Mouse (Mus musculus) neural tube, embryonic 11.5 days (tissue): ENCODE measurements around the gene Slc22a23. TPM values are rescaled to one million over a fixed set of nuclear protein-coding genes. Genes with fewer than 3 reads are reported as not detected.

Experiments
- ATAC-seq: fragments of 200-750 bp; cut with Nextera tagmentation; 2 replicates; pipeline ENCODE4 v1.8.0; 2017; ENCODE audit warnings: moderate number of reproducible peaks, mild to moderate bottlenecking, moderate TSS enrichment, moderate library complexity; ENCODE audit not compliant: insufficient read depth, low FRiP score, low TSS enrichment
- DNase-seq: peaks from one replicate; pipeline ENCODE4 v3.0.0-alpha.2; 2015; ENCODE audit warnings: low spot score
- H3K27ac ChIP-seq: fragments of 300-500 bp; sonication (generic); 2 replicates; pipeline ENCODE4 v1.5.1; 2014; ENCODE audit warnings: low read depth, mild to moderate bottlenecking, low read length
- H3K27me3 ChIP-seq: fragments of 300-500 bp; sonication (generic); 2 replicates; pipeline ENCODE4 v1.6.1; 2014; ENCODE audit warnings: mild to moderate bottlenecking, low read length, mixed read lengths; ENCODE audit not compliant: control insufficient read depth, insufficient read depth
- H3K36me3 ChIP-seq: fragments of 300-500 bp; sonication (generic); 2 replicates; pipeline ENCODE4 v1.6.1; 2014; ENCODE audit warnings: mild to moderate bottlenecking, low read length, moderate library complexity, mixed read lengths; ENCODE audit not compliant: control insufficient read depth, insufficient read depth
- H3K4me1 ChIP-seq: fragments of 300-500 bp; sonication (generic); 2 replicates; pipeline ENCODE4 v1.6.1; 2014; ENCODE audit warnings: low read length, mixed read lengths; ENCODE audit not compliant: control insufficient read depth, insufficient read depth
- H3K4me2 ChIP-seq: fragments of 300-500 bp; sonication (generic); 2 replicates; pipeline ENCODE4 v1.6.1; 2014; ENCODE audit warnings: low read depth, mild to moderate bottlenecking, moderate library complexity
- H3K4me3 ChIP-seq: fragments of 300-500 bp; sonication (generic); 2 replicates; pipeline ENCODE4 v1.5.1; 2014; ENCODE audit warnings: low read depth, low read length
- H3K9ac ChIP-seq: fragments of 300-500 bp; sonication (generic); 2 replicates; pipeline ENCODE4 v1.6.1; 2014; ENCODE audit warnings: mild to moderate bottlenecking, low read length
- H3K9me3 ChIP-seq: fragments of 300-500 bp; sonication (generic); 2 replicates; pipeline ENCODE4 v1.6.1; 2016; ENCODE audit warnings: low read length; ENCODE audit not compliant: control insufficient read depth
- WGBS: fragments of 180-500 bp; shearing (Covaris S2); extraction: QIAGEN DNeasy Blood & Tissue Kit; methylation state at CpG from one replicate; pipeline ENCODE4 v1.1.7; 2014; 5-methylcytosine and 5-hydroxymethylcytosine counted together
- polyA plus RNA-seq: library from polyadenylated mRNA; unstranded; fragments of >200 nt; fragmentation: Nextera tagmentation; extraction: Ambion mirVana; gene quantifications from 2 replicates; pipeline ENCODE4 v1.2.1, GENCODE M21; 2014

Gene Slc22a23
- polyA plus RNA-seq, 1 experiment from 2014 or later: 13.3 TPM

- Histone ChIP-seq H3K27ac (no peak overlapping the region), H3K4me3 (no peak overlapping the region), H3K36me3 (no peaks in the 10 kb centered on the region), H3K9ac (no peak overlapping the region), H3K9me3 (no peaks in the 10 kb centered on the region), H3K4me1 (peaks cover 18% of the 10 kb centered on the region), H3K27me3 (no peaks in the 10 kb centered on the region), H3K4me2 (no peak overlapping the region; the same call in 1 of the 2 replicates)
- ATAC-seq: 0 out of 2 replicates have a peak, but pooled peaks have one; percentile 21
- DNase-seq: peak; percentile 77
- WGBS: 61% methylated on average over 13 of the region's 13 CpGs
These were observed 190.6 kb downstream of the Slc22a23 start for GRCm38 (mm10) chr13:34154217-34154930.

DNA sequence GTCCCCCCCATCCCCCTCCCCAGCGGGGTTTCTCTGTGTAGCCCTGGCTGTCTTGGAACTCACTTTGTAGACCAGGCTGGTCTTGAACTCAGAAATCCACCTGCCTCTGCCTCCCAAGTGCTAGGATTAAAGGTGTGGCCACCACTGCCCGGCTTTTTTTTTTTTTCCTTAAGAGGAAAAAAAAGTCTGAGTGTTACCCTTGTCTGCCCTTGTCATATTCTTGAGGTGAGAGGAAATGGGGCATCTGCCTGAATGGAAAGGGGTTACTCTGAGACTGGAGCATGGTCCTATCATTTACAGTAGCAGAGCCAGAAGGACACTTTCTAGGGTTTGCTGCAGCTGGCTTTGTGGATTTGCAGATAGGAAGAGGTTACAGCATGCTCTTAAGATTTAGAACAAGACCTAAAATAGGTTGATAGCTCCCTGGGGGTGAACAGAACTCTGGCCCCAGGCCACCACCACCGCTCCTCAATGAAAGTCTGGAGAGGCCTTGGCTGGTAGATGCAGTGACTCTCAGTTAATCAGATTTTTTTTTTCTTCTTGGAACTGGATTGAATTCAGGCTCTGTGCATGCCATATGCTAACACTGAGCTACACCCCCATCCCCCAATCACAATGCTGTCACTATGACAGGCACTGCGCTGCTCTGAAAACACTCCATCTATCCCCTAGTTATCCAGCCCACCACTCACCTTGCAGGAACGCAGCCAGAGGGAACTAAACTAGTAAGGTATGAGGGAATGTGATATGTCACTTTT lies 191.5 kb downstream of the Slc22a23 start:
- Histone ChIP-seq H3K9ac (no peak overlapping the region), H3K36me3 (no peaks in the 10 kb centered on the region), H3K9me3 (no peaks in the 10 kb centered on the region), H3K27me3 (no peaks in the 10 kb centered on the region), H3K4me3 (no peak overlapping the region), H3K4me1 (peaks cover 20% of the 10 kb centered on the region), H3K27ac (peak overlapping the region; percentile 35; the same call in 1 of the 2 replicates), H3K4me2 (no peak overlapping the region)
- WGBS: 96% methylated on average over 4 of the region's 5 CpGs
- DNase-seq (peak; percentile 13), ATAC-seq (no peak)

- DNase-seq (no peak), ATAC-seq (no peak)
- 70% methylated on average over 7 of the region's 7 CpGs for WGBS
- Histone ChIP-seq H3K4me2 (no peak overlapping the region), H3K27me3 (no peaks in the 10 kb centered on the region), H3K36me3 (no peaks in the 10 kb centered on the region), H3K9ac (no peak overlapping the region), H3K9me3 (no peaks in the 10 kb centered on the region), H3K27ac (no peak overlapping the region), H3K4me3 (no peak overlapping the region), H3K4me1 (peaks cover 24% of the 10 kb centered on the region)
These were observed 192.3 kb downstream of the Slc22a23 start for GRCm38 (mm10) chr13:34152695-34153094.

DNA sequence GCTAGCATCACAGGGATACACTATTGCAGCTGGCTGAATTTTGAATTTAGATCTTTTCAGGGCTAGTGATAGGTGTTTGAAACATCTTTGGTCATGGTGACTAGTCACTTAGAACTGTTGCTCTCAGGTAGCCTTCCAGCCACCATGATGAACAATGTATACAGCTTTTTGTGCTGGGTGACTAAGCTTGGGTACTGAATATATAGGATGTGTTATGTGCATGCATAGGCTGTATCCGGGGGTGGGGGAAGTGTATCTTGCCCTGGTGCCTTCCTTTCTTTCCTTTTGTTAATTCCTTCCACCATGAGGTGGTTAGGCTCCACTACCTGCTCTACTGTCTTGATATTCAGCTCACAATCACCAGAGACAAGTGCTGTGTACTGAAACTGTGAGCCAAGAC lies 193.6 kb downstream of the Slc22a23 start:
- no peaks in the 10 kb centered on the region for H3K9me3 ChIP-seq
- no peak overlapping the region for H3K27ac ChIP-seq
- no peak overlapping the region for H3K4me2 ChIP-seq
- 89% methylated on average over 1 of the region's 1 CpGs for WGBS
- no peaks in the 10 kb centered on the region for H3K27me3 ChIP-seq
- H3K4me3 ChIP-seq: no peak overlapping the region
- H3K9ac ChIP-seq: no peak overlapping the region
- DNase-seq: no peak
- H3K4me1 ChIP-seq: peaks cover 24% of the 10 kb centered on the region
- H3K36me3 ChIP-seq: no peaks in the 10 kb centered on the region
- ATAC-seq: no peak

DNA sequence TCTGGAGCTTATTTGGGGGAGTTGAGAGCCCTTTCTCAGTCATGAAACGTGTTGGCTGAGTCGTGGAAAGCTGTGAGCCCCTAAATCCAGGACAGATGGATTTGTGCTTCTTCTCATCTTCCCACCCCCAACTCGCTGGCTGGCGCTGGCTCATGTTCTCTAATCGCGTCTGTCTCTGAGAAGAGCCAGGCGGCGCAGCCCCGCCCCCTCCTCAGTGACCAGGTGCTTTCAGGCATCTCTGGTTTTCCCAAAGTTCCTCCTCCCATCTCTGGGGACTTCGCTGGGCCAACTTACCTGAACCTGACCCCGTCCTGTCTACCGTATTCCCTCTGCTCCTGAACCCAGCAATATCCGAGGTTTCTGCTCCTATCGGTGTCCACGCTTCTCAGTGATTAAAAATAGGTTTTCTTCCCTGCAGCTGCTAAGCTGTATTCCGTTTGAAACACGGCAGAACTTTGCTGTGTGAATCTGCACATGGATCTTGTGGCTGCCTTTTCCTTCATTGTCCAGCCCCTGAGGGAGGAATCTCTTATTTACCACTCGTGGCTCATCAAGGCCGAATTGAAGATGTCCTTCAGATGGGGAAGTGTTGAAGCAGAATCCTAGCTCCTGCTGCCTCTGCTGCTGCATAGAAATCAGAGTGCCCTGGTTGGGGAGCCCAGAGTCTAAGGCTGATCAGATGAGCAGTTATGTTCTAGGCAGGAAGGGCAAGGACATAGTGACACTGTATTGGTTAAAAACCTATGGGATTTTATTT lies 194.5 kb downstream of the Slc22a23 start:
- 17% methylated on average over 19 of the region's 19 CpGs for WGBS
- peak overlapping the region; percentile 46 for H3K9ac ChIP-seq
- peak overlapping the region; percentile 99 for H3K27ac ChIP-seq
- no peaks in the 10 kb centered on the region for H3K27me3 ChIP-seq
- H3K9me3 ChIP-seq: no peaks in the 10 kb centered on the region
- DNase-seq (peak; percentile 53), ATAC-seq (no peak)
- H3K36me3 ChIP-seq: no peaks in the 10 kb centered on the region
- peaks cover 24% of the 10 kb centered on the region for H3K4me1 ChIP-seq
- H3K4me2 ChIP-seq: peak overlapping the region; percentile 54
- H3K4me3 ChIP-seq: peak overlapping the region; percentile 0; the same call in 1 of the 2 replicates

- DNase-seq: no peak
- H3K4me1 ChIP-seq: peaks cover 24% of the 10 kb centered on the region
These were observed 195.4 kb downstream of the Slc22a23 start for GRCm38 (mm10) chr13:34149463-34150176.

DNA sequence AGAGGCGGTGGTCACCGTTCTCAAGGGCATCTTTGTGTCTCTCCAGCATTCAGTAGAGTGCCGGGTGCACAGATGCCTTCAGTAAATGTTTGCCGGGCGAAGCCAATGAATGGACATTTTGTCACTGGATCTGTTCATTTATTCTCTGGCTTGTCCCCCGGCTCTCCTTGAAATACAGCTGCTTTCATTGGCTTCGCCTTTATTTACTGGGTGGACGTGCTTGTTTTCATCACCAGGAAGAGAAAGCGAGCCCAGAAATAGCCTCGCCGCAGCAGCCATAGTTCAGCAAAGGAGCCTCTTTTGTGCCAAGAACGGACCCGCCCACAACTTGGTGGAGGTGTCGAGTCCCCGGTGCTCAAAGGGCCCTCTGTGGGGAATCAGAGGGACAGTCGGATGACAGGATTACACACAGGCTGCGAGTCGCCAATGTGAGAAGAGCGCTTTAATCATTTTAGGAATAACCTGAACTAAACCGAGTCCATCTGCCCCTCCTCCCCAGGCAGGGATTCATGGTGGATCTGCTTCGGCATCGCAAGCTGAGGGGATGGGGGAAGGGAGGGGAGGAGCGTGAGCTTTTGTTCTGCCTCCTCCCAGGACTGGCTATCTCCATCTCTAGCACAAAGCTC lies 196.1 kb downstream of the Slc22a23 start:
- Histone ChIP-seq H3K4me3 (peak overlapping the region; percentile 24), H3K27ac (peak overlapping the region; percentile 99), H3K36me3 (no peaks in the 10 kb centered on the region), H3K4me1 (peaks cover 26% of the 10 kb centered on the region), H3K27me3 (no peaks in the 10 kb centered on the region), H3K4me2 (peak overlapping the region; percentile 54), H3K9me3 (no peaks in the 10 kb centered on the region), H3K9ac (peak overlapping the region; percentile 47)
- peak; percentile 87 for ATAC-seq
- 2% methylated on average over 23 of the region's 23 CpGs for WGBS
- DNase-seq: peak; percentile 89

More at GRCm38 (mm10) chr13:34149463-34150176, 195.4 kb downstream of the Slc22a23 start:
- H3K27ac ChIP-seq: peak overlapping the region; percentile 99
- H3K4me3 ChIP-seq: peak overlapping the region; percentile 24
- H3K27me3 ChIP-seq: no peaks in the 10 kb centered on the region
- no peak for ATAC-seq
- H3K4me2 ChIP-seq: peak overlapping the region; percentile 54
- 50% methylated on average over 5 of the region's 5 CpGs for WGBS
- H3K9me3 ChIP-seq: no peaks in the 10 kb centered on the region
- peak overlapping the region; percentile 47 for H3K9ac ChIP-seq
- no peaks in the 10 kb centered on the region for H3K36me3 ChIP-seq

- Histone ChIP-seq H3K36me3 (no peaks in the 10 kb centered on the region), H3K27ac (peak overlapping the region; percentile 99), H3K4me3 (peak overlapping the region; percentile 24; the same call in 1 of the 2 replicates), H3K9me3 (no peaks in the 10 kb centered on the region), H3K27me3 (no peaks in the 10 kb centered on the region), H3K9ac (peak overlapping the region; percentile 47), H3K4me2 (peak overlapping the region; percentile 54; the same call in 1 of the 2 replicates), H3K4me1 (peaks cover 29% of the 10 kb centered on the region)
- DNase-seq: no peak
- peak; percentile 5 for ATAC-seq
- 54% methylated on average over 3 of the region's 3 CpGs for WGBS
These were observed 196.8 kb downstream of the Slc22a23 start for GRCm38 (mm10) chr13:34148181-34148580.
